Mouse (Mus musculus): ENCODE results near the gene Cfd.
A peak's percentile ranks its signal among the peaks of the same experiment; 100 is the strongest.
"Not testable (repeated sequence)": the region's sequence is repeated elsewhere in the genome, so short reads cannot be mapped to it uniquely, and the experiment has no call there.

Cfd gene

GRCm38 (mm10) chr10:79861230-79862048, 29.2 kb upstream of the Cfd start:
- no peak for DNase-seq (ENCODE audit: low spot score)

GRCm38 (mm10) chr10:79862049-79862788, 28.4 kb upstream of the Cfd start:
- DNase-seq (ENCODE audit: low spot score): no peak

GRCm38 (mm10) chr10:79862925-79863324, 27.7 kb upstream of the Cfd start:
- no peak for DNase-seq (ENCODE audit: low spot score)

- no peak for DNase-seq (ENCODE audit: low spot score)
These were observed 26.1 kb upstream of the Cfd start for GRCm38 (mm10) chr10:79864351-79865188.

- no peak for DNase-seq (ENCODE audit: low spot score)
These were observed 25.5 kb upstream of the Cfd start for GRCm38 (mm10) chr10:79865189-79865601.

- peak; percentile 72 for DNase-seq (ENCODE audit: low spot score)
These were observed 24.8 kb upstream of the Cfd start for GRCm38 (mm10) chr10:79865801-79866295.

GRCm38 (mm10) chr10:79866601-79867000, 24.1 kb upstream of the Cfd start:
- DNase-seq (ENCODE audit: low spot score): no peak

GRCm38 (mm10) chr10:79871845-79872244, 18.8 kb upstream of the Cfd start:
- DNase-seq (ENCODE audit: low spot score): no peak

GRCm38 (mm10) chr10:79872862-79873261, 17.8 kb upstream of the Cfd start:
- DNase-seq (ENCODE audit: low spot score): no peak

- no peak for DNase-seq (ENCODE audit: low spot score)
These were observed 17.3 kb upstream of the Cfd start for GRCm38 (mm10) chr10:79873313-79873712.

GRCm38 (mm10) chr10:79873715-79874289, 16.9 kb upstream of the Cfd start:
- no peak for DNase-seq (ENCODE audit: low spot score)

GRCm38 (mm10) chr10:79874290-79874862, 16.3 kb upstream of the Cfd start, which contains the start of the genes Prtn3 and Plppr3:
TSS of gene Prtn3 (plus strand) at chr10:79874476.
TSS of gene Plppr3 (minus strand) at chr10:79874634.
- DNase-seq (ENCODE audit: low spot score): peak; percentile 55

GRCm38 (mm10) chr10:79877174-79877573, 13.5 kb upstream of the Cfd start:
- no peak for DNase-seq (ENCODE audit: low spot score)

GRCm38 (mm10) chr10:79877757-79878156, 12.9 kb upstream of the Cfd start:
- no peak for DNase-seq (ENCODE audit: low spot score)

GRCm38 (mm10) chr10:79879527-79879926, 11.1 kb upstream of the Cfd start:
- DNase-seq (ENCODE audit: low spot score): no peak

- no peak for DNase-seq (ENCODE audit: low spot score)
These were observed 9.9 kb upstream of the Cfd start for GRCm38 (mm10) chr10:79880721-79881120.

GRCm38 (mm10) chr10:79881981-79882380, 8.7 kb upstream of the Cfd start:
- DNase-seq (ENCODE audit: low spot score): no peak

GRCm38 (mm10) chr10:79883297-79884084, 7.2 kb upstream of the Cfd start:
- peak; percentile 77 for DNase-seq (ENCODE audit: low spot score)

- peak; percentile 67 for DNase-seq (ENCODE audit: low spot score)
These were observed 6.2 kb upstream of the Cfd start for GRCm38 (mm10) chr10:79884446-79884845.

- DNase-seq (ENCODE audit: low spot score): not testable (repeated sequence)
These were observed 5.7 kb upstream of the Cfd start for GRCm38 (mm10) chr10:79884938-79885337.

All from ovary, postnatal 36 days (tissue).